Mouse (Mus musculus) kidney, postnatal 36 days (tissue): ENCODE results near the gene Epb41l5.

Experiments used
- DNase-seq, 2 experiments: peaks; one replicate each; pipeline ENCODE4 v3.0.0; 2021 to 2022; ENCODE audit warnings: mixed read lengths in 2 of 2

Gene Epb41l5

DNA sequence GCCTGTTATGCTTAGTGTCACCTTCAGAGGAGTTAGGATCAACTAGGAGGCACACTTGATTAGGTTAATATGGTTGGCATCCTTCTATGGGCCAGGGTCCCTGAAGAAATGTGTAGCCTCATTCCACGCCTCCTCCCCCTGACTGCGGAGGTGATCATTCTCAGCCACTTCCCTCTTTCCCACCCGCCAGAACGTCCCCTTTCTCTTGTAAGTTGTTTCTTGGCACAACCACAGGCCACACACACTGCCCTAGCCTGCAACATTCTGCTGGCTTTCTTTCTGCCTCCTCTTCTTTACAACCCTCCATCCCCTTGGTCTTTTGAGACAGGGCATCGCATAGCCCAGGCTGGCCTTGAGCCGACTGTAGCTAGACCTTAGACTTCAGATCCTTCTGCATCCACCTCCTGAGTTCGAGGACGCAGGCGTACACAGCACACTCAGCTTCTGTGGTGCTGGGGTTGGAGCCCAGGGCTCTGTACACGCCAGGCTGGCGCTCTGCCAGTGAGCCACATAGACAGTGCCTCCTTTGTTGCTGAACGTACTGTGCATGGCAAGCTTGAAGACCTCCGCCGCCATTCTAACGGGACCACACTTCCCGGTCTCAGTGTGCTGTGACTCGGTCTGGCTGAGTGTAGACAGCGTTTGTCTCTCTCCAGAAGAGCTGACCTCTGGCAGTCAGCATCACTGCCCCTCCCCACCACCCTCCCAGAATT, 115.6 kb downstream of the Epb41l5 start:
- DNase-seq = no peak

DNA sequence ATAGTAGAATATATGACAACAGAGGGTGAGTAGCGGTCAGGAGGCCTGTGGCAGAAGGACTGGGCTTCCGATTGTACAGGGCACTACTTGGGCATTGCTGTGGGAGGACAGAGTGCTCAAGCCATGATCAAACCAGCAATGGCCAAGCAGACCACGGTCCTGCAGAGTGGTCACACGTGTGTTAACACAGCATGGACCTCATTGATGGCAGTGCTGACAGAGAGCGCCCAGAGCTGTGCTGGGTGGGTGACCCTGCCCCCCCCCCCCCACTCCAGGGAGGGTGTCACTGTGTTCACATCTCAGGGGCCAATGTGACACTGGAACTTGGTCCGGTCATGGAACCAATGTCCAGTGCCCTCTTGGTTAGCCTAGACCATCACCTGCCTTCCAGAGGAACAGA, 116.6 kb downstream of the Epb41l5 start:
- DNase-seq = no peak

DNA sequence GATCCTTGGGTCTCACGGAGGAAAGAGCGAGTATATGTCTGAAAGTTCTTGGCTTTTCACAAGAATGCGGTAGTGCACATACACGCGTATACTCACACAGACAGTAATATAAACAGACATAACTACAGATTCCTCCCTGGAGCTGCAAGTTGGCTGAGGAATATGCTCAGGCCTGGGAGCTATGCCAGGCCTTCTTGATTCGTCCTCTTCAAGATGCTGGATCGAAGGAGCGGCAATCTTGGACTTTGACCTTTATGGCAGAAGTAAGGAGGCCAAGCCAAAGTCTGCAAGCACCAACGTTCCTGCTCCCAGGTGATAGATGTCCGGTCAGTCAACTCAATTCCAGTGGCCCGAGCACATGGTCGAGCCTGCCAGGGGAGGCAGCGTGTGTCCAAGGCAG, 117.9 kb downstream of the Epb41l5 start:
- DNase-seq = peak; percentile 68 to 72

DNA sequence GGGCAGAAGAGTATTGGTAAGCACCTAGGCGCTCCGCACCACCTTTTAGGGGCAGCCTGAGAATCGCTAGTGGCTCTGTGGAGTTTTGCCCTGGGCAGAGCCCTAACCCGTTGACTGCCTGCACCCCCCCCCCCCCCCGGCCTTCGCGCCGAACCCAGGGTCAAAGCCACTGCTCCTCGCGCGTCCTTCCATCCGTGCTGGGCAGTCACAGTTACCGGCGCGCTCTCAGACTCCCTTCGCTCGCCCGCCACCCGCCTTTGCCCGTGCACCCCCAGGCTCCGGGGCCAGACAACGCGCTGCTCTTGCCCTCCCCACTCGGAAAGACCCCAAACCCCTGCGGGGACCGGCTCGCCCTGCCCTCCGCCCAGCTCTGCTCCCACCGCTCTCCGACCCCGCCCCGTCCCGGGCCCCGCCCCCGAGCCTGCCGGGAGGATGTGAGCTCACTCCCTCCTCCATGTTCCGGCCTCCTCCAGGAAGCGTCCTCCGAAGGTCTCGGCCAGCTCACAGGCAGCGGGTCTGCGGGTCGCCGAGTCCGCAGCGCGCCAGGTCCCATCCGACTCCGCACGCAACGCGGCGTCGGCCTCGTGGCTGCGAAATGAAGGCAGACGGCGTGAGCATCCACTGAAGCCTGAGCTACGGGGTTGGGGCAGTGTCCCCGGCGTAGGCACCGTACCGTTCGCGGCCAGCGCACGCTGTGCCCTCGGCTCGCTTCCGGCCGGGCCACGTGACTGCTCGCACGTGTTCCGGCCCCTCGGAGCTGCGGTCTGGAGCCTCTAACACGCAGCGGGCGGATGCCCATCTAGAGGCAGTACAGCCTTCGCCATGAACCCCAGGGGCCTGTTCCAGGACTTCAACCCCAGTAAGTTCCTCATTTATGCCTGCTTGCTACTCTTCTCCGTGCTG, 122.9 kb downstream of the Epb41l5 start, which contains the start of gene Tmem185b:
Gene Tmem185b, plus strand, starts transcription at position 472 of the 903 bp plus-strand sequence.
- DNase-seq = peak; percentile 92 to 98

DNA sequence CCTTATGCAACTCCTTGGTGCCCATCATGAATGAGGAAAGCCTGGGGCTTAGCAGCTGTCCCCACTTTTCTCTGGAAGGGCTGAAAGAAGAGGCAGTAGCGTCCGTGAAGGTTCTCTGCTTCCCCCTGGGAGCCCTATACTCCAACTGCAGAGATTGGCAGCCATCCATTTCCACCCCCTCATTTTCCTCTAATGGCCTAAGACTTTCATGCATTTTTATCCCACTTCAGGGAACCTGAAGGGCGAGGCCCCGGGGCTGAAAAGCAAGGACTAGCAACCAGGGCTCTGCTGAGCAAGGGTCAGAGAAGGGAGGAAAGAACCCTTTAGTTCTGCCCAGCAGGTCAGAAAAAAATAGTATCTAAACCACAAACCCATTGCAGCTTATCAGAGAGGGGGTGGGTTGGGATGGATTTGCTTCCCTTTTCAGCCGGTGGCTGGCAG, 123.8 kb downstream of the Epb41l5 start:
- DNase-seq = peak; percentile 32 to 65

DNA sequence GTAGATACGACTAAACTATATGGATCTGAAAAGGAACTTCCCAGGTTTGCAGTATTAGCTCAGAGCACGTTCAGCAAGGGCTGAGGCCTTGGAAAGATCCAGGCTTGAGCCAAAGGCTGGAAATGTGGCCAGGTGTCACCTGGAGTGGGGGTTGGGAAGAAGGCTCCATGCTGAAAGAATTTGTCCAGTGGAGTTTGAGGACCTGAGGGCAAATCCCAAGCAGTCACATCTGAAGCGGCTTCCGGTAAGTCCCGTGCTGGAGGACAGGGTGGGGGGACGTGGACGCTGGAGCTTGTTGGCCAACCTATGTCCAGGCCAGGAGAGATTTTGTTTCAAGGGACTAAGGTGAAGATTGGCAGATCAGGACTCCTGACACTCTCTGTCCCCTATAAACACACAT, 125.0 kb downstream of the Epb41l5 start:
- peak; percentile 27 to 51 for DNase-seq

DNA sequence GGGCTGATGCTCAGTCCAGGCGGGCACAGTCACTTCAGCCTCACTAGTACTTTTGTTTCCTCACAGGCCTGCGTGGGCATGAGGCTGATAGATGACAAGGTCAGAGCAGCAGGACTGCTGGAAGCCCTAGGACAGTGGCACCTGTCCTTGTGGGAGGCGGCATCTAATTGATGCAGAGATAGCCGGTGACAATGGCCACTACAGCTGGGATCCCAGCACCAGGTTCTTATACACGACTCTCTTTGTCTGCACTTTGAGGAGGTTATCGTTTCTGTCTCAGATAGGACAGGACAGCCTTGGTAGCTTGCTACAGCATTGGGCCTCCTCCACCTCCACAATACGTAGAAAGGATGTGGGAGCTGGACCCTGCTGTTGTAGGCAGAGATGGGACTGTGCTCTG, 125.4 kb downstream of the Epb41l5 start:
- no peak for DNase-seq

DNA sequence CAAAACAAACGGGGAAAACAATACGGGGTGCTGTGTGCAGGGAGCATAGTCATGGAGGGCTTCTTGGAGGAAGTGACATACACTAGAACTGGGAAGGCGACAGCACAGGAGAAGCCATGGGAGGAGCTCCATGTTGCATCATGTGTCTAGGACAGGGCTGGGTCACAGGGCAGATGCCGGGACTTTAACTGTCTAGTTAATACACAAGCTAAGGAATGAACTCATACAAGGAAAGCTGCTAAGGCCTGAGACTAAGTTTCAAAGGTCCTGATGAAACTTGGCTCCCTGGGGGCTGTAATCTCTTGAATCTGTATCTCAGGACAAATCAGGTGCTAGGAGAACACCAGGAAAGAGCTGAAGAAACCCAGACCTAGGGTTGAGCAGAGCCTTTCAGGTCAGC, 126.1 kb downstream of the Epb41l5 start:
- DNase-seq = peak; percentile 69 to 87

DNA sequence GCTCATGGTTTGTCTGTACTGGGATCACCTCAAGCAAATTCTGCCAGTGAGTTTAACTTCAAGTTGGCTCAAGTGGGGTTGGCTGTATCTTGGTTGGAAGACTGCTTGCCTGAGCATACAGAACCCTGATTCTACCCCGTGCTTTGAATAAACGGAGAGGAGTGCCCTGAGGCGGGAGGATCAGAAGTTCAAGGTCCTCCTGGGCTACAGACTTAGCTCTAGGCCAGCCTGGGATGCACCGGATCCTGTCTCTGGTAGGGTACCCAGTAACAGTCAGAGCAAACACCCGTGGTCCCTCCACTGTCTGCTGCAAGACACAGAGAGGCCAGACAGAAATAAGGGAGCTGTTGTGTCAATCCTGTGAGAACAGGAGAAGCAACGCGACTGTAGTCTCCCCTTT, 127.1 kb downstream of the Epb41l5 start:
- peak; percentile 28 to 53 for DNase-seq

DNA sequence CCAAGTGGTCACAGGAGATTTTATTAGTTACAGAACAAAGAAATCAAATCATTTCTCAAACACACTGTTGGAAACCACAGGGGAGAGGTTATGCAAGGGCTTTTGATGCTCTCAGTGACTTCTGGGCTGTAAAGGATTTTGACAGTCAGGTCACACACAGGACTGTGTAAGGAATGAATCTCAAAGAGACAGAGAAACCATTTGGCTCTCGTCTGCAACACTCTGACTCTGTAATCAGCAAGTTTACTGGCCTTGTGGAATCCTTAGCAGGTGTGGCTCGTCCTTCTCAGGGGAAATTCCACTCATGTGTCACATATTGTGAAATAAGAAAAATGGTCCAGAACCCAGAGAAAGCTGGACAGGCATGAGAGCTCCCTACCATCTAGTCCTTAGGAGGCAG, 127.8 kb downstream of the Epb41l5 start:
- DNase-seq = no peak

DNA sequence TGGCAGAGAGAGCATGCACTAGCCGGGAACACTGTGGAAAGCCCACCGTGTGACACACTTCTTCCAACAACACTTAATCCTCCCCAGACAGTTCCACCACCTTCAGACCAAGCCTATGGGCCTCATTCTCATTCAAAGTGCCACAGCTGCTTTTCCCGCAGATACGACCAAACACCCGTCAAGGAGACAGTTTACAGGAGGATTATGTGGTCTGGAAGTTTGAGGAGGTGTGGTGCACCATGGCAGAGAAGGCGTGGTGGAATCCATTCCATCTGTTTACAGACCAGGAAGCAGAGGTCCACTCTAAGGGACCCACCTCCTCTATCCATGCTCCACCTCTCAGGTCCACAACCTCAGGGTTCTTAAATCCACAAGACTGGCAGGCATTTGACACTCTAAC, 129.5 kb downstream of the Epb41l5 start:
- DNase-seq = no peak

DNA sequence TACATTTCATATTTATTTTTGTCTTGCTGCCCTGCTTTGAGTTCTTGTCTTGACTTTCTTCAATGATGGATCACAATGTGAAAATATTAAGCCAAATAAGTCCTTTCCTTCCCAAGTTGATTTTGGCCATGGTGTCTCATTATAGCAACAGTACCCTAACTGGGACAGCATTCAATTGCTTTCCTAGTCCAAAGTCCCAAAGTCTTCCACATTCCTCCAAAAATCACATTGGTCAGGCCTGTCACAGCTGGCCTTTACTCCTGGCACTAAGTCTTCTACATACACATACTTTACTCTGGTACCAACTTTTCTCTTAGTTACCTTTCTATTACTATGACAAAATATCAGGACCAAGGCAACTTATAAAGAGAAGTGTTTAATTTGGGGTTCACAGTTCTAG, 130.0 kb downstream of the Epb41l5 start:
- DNase-seq = no peak

DNA sequence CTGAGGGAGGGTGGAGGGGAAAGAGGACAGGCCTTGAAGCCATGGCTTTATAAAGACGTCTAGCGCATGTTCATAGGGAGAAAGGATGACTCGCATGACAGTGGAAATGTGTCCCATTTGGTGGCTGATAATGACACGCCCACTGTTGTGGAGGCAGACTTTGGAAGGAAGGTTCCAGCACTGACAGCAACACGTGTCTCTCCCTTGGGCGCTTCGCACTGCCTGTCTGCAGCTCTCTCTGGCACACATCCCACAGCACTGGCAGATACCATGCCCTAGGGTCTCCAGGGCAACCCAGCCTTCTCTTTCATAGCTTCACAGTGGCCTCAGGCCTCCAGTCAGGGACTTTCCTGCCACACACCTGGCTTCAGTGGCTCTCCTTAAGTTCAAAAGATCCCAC, 130.7 kb downstream of the Epb41l5 start:
- DNase-seq = peak; percentile 64 to 69

DNA sequence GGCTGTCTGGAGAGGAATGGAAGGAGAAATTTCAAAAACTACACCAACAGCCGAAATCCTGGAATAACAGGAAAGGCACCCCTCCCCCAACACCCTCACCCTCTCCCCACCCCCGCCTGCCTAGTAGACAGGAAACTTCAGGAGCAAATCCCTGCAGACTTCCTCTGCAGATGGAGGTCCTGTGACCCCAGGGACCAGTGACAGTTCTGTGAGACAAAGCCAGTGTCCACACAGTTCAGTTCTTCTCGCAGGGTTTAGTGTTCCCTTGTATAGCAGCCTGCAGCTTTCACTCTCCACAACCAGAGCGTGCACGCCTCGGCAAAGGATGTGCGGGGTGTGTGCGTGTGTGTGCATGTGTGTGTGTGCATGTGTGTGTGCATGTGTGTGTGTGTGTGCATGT, 137.9 kb downstream of the Epb41l5 start:
- DNase-seq = peak; percentile 35 to 56

DNA sequence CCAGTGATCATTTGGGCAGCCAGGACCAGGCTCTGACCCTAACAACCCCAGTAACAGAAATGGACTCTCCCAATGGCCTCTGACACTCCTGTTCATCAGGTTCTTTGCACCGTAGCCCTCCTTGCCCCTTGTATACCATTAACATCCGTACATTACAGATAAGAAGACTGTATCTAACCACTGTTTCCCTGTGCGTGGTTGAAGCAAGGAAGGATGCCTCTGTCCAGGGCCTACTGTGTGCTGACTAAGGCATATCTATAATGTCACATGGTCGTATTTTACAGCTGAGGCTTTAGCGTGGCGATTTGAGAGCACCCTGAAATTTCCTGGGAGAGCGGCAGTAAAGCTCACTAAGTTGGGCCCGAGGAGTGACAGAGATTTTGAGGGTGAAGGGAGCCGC, 138.4 kb downstream of the Epb41l5 start:
- DNase-seq = no peak

DNA sequence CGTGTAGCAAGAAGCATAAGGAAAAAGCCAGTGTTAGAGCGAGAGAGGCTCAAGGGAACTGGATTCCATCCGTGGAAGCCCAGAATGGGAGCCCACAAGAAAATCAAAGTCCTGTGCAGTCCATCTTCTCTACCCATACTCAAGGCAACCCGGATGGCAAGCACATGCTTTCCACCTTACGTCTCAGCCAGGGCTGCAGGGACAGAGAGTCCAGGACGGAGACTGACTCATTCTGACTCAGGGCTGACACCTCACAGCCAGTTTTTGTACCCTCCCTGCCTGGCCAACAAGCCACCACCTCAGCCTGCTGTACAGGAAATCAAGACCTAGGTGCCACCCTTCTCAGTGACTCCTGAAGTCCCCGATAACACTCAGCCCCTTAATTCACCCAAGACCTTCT, 139.3 kb downstream of the Epb41l5 start:
- no peak for DNase-seq

DNA sequence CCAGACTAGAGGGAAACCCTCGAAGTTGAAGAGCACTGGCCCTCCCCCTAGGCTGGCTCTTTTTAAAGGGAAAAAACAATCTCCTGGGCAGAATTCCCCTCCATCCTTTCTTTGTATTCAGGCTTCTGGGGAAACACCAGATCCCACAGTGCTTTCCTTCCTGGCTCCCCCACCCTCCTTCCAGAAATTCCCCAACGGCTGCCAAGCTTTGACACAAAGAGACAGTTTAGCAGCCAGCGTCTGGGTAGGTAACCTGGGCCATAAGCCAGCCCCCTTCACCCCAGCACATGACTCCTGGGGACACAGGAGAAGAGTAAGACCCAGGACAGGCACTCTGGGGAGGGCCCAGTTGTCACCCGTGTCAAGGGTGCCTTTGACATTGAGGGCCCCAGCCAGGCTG, 140.3 kb downstream of the Epb41l5 start:
- peak; percentile 69 to 72 for DNase-seq

DNA sequence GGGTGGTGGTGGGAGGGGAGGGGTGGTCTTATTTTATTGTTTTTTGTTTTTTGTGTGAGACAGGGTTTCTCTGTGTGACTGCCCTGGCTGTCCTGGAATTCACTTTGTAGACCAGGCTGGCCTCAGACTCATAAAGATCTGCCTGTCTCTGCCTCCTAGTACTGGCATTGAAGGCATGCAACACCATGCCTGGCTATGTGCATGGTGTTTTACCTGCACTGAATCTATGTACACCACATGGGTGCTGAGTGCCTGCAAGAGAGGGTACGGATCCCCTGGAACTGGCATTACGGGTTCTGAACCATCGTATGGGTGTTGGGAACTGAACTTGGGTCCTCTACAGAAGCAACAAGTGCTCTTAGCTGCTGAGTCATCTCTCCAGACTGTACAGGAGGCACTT, 142.8 kb downstream of the Epb41l5 start:
- no peak for DNase-seq

DNA sequence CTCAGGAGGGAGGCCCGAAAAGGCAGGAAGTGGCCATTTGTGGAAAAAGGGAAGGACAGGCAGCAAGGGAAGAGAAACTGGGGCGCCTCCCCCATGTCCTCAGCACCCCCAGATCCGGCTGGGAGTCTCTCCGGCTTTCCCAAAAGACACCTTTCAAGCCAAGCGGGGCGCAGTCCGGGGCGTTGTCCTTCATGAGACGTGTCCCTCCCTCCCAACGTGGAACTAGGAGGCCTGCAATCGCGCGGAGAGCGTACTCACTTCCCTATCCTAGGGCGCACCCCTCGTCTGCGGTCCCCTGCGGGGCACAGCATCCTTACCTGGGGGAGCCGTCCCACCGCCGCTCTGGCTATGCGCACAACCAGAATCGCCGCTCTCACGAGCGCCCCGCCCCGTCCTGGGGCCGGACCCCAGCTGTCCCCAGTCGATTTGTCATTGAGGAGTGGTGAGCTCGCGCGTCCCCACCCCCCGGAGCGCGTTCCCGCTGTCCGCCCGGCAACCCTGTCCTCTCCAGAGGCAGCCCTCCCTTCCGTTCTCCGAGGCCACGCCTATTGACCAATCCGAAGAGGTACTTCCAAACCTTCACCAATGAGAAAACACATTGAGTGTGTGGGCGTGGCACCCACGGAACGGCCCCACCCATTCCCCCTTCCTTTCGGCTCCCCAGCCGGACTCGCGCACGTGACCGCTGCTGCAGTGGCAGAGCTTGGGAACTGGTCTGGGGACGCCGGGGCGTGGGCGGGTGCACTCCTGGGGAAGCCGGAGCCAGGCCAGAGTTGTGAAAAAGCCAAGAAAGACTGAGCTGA, 144.3 kb downstream of the Epb41l5 start, which contains the start of gene Ralb:
Gene Ralb, minus strand, starts transcription at position 535 of the 803 bp plus-strand sequence.
- DNase-seq = peak; percentile 98 to 99

DNA sequence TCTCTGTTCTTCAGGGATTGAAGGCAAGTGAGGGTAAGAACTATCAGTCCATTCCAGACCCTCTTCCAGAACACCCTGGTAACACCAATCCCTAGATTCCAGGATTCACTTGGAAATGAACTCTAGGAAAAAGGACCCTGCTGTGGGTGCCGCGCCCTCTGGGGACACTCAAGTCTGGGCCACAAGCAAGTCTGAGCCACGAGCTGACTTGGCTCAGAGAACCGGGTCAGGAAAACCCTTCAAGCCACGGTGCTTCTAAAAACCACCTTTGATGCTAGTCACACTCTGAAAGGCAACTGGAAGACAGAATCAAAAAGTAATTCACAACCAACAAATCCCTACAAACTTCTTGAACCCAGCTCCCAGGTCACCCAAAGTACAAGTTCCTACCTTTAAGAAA, 145.0 kb downstream of the Epb41l5 start:
- no peak for DNase-seq

DNA sequence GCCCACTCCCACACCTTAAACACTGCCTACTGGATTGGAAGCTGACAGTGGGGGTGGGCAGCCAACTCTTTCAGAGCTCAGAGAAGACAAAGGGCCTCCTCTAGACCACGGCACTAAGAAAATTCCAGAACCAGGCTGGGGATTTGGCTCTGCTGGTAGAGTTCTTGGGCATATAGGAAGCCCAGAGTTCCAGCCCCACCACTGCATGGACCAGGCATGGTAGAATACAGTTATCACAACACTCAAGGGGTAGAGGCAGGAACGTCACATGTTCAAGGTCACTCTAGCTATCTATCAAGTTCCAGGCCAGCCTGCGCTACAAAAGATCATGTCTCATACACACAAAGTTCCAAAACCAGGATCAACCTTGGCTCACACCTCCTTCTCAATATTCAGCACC, 145.6 kb downstream of the Epb41l5 start:
- no peak for DNase-seq

DNA sequence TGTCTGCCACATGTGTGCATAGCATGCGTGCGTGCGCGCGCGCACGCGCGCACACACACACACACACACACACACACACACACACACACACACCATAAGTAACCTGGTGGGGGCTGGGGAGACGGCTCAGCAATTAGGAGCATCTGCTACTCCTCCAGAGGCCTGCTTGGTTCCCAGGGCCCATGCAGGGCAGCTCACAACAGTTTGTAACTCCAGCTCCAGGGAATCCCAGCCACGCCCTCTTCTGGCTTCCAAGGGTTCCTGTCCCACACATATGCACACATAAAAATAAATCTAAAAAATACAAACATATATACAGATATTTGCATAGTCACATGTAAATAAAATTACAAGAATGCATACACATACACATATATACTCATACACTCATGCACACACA, 146.1 kb downstream of the Epb41l5 start:
- DNase-seq = no peak

DNA sequence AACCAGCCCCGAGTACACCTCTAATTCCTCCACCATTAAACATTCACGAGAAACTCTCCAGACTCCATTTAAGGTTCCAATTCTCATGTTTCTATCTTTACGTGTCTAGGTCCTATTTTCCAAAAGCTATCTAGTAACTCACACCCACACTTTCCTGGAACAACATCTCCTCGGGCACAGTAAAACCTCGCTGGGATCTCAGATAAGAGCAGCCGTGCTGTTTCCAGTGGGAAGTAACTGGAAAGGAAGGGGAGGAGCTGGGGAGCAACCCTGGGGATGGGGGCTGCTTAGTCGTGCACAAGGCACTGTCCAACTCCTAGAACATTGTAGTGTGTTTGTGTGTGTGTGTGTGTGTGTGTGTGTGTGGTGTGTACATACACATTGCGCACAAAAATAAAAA, 146.9 kb downstream of the Epb41l5 start:
- no peak for DNase-seq
